Mouse (Mus musculus) gonadal fat pad, adult 2 months (tissue): ENCODE measurements around the gene Arrdc4. TPM values are rescaled to one million over a fixed set of nuclear protein-coding genes. Genes with fewer than 3 reads are reported as not detected.
A peak's percentile ranks its signal among the peaks of the same experiment; 100 is the strongest.

Source experiments
- DNase-seq: peaks from one replicate; pipeline ENCODE4 v3.0.0-alpha.2; 2012; ENCODE audit warnings: low read depth
- polyA plus RNA-seq: library from polyadenylated mRNA; depleted of rRNA; stranded (reverse); fragments of >200 nt; gene quantifications from 2 replicates; pipeline ENCODE4 v1.2.3, GENCODE M21; 2012; rRNA removed

Arrdc4 gene
- polyA plus RNA-seq, result 13.8 and 14.6 TPM in 2 replicates

GRCm38 (mm10) chr7:68748761-68749635 is at the start of gene Arrdc4:
Gene Arrdc4 (minus strand): TSS chr7:68749241.
- DNase-seq, result peak; percentile 86

GRCm38 (mm10) chr7:68795578-68795977 is 46.5 kb upstream of the Arrdc4 start:
- DNase-seq, result no peak

GRCm38 (mm10) chr7:68788711-68789110 is 39.7 kb upstream of the Arrdc4 start:
- DNase-seq, result peak; percentile 82

- DNase-seq, result no peak
Measured at GRCm38 (mm10) chr7:68771757-68772094, 22.7 kb upstream of the Arrdc4 start.

- DNase-seq, result no peak
Measured at GRCm38 (mm10) chr7:68770894-68771756, 22.1 kb upstream of the Arrdc4 start.

- DNase-seq, result no peak
Measured at GRCm38 (mm10) chr7:68765926-68766325, 16.9 kb upstream of the Arrdc4 start.

- DNase-seq, result no peak
Measured at GRCm38 (mm10) chr7:68759148-68759724, 10.2 kb upstream of the Arrdc4 start.

GRCm38 (mm10) chr7:68756656-68757204 is 7.7 kb upstream of the Arrdc4 start:
- DNase-seq, result no peak

- DNase-seq, result no peak
Measured at GRCm38 (mm10) chr7:68749919-68750318, 878 bp upstream of the Arrdc4 start.

GRCm38 (mm10) chr7:68748361-68748760 is 680 bp downstream of the Arrdc4 start:
- DNase-seq, result no peak

GRCm38 (mm10) chr7:68744616-68745015 is 4.4 kb downstream of the Arrdc4 start:
- DNase-seq, result no peak

- no peak for DNase-seq
Measured at GRCm38 (mm10) chr7:68744206-68744605, 4.8 kb downstream of the Arrdc4 start.

- peak; percentile 77 for DNase-seq
Measured at GRCm38 (mm10) chr7:68740763-68741162, 8.3 kb downstream of the Arrdc4 start.

GRCm38 (mm10) chr7:68738676-68739399 is 10.2 kb downstream of the Arrdc4 start:
- DNase-seq, result no peak

GRCm38 (mm10) chr7:68726380-68726779 is 22.7 kb downstream of the Arrdc4 start:
- no peak for DNase-seq

- DNase-seq, result no peak
Measured at GRCm38 (mm10) chr7:68724711-68725110, 24.3 kb downstream of the Arrdc4 start.

GRCm38 (mm10) chr7:68721520-68721919 is 27.5 kb downstream of the Arrdc4 start:
- DNase-seq, result no peak

GRCm38 (mm10) chr7:68717988-68718387 is 31.1 kb downstream of the Arrdc4 start:
- DNase-seq, result no peak

GRCm38 (mm10) chr7:68717498-68717897 is 31.5 kb downstream of the Arrdc4 start:
- DNase-seq, result no peak

- DNase-seq, result no peak
Measured at GRCm38 (mm10) chr7:68716926-68717325, 32.1 kb downstream of the Arrdc4 start.

GRCm38 (mm10) chr7:68712928-68713327 is 36.1 kb downstream of the Arrdc4 start:
- DNase-seq, result no peak
